Mouse (Mus musculus) limb, embryonic 11.5 days (tissue): ENCODE measurements around the gene Olfr373. TPM values are rescaled to one million over a fixed set of nuclear protein-coding genes. Genes with fewer than 3 reads are reported as not detected.

Source experiments
- ATAC-seq: fragments of 200-750 bp; cut with Nextera tagmentation; 2 replicates; pipeline ENCODE4 v1.8.0; 2017; ENCODE audit warnings: low read depth; ENCODE audit not compliant: insufficient number of reproducible peaks, low FRiP score, low TSS enrichment
- DNase-seq: peaks from one replicate; pipeline ENCODE4 v3.0.0-alpha.2; 2015; ENCODE audit warnings: low spot score
- H3K27ac ChIP-seq: fragments of 300-500 bp; sonication (generic); replicated peaks from 2 replicates; pipeline ENCODE4 v1.5.1; 2014; ENCODE audit warnings: low read depth, mild to moderate bottlenecking, low read length
- H3K27me3 ChIP-seq: fragments of 300-500 bp; sonication (generic); 2 replicates; pipeline ENCODE4 v1.6.1; 2014; ENCODE audit warnings: mild to moderate bottlenecking, low read length, mixed read lengths; ENCODE audit not compliant: control insufficient read depth, insufficient read depth
- H3K36me3 ChIP-seq: fragments of 300-500 bp; sonication (generic); 2 replicates; pipeline ENCODE4 v1.6.1; 2014; ENCODE audit warnings: mild to moderate bottlenecking, low read length, moderate library complexity, mixed read lengths; ENCODE audit not compliant: control insufficient read depth, insufficient read depth
- H3K4me1 ChIP-seq: fragments of 300-500 bp; sonication (generic); 2 replicates; pipeline ENCODE4 v1.6.1; 2014; ENCODE audit warnings: low read length, mixed read lengths; ENCODE audit not compliant: control insufficient read depth, insufficient read depth
- H3K4me2 ChIP-seq: fragments of 300-500 bp; sonication (generic); 2 replicates; pipeline ENCODE4 v1.6.1; 2014; ENCODE audit warnings: low read depth, mild to moderate bottlenecking, moderate library complexity; ENCODE audit not compliant: severe bottlenecking
- H3K4me3 ChIP-seq: fragments of 300-500 bp; sonication (generic); 2 replicates; pipeline ENCODE4 v1.5.1; 2014; ENCODE audit warnings: low read depth, low read length
- H3K9ac ChIP-seq: fragments of 300-500 bp; sonication (generic); 2 replicates; pipeline ENCODE4 v1.6.1; 2014; ENCODE audit warnings: mild to moderate bottlenecking, low read length
- H3K9me3 ChIP-seq: fragments of 300-500 bp; sonication (generic); 2 replicates; pipeline ENCODE4 v1.6.1; 2016; ENCODE audit warnings: low read length; ENCODE audit not compliant: control insufficient read depth
- WGBS: fragments of 180-500 bp; shearing (Covaris S2); extraction: QIAGEN DNeasy Blood & Tissue Kit; methylation state at CpG from one replicate; pipeline ENCODE4 v1.1.7; 2014; 5-methylcytosine and 5-hydroxymethylcytosine counted together
- polyA plus RNA-seq: library from polyadenylated mRNA; unstranded; fragments of >200 nt; fragmentation: Nextera tagmentation; extraction: Ambion mirVana; gene quantifications from 2 replicates; pipeline ENCODE4 v1.2.1, GENCODE M21; 2014

The Olfr373 gene
- polyA plus RNA-seq, 1 experiment from 2014 or later, result not detected

GRCm38 (mm10) chr8:72121997-72122396 lies 39.0 kb downstream of the Olfr373 start:
- Histone ChIP-seq H3K4me1 (0 out of 2 replicates have a peak, but pooled peaks cover 3% of the 10 kb centered on the region), H3K27me3 (no peaks in the 10 kb centered on the region), H3K4me3 (no peak overlapping the region), H3K27ac (no peak overlapping the region), H3K9ac (no peak overlapping the region), H3K9me3 (no peaks in the 10 kb centered on the region), H3K36me3 (no peaks in the 10 kb centered on the region), H3K4me2 (no peak overlapping the region)
- ATAC-seq (peak; percentile 68), DNase-seq (peak; percentile 35)
- 15% methylated on average over 1 of the region's 1 CpGs for WGBS

- Histone ChIP-seq H3K9ac (no peak overlapping the region), H3K4me1 (peaks cover 3% of the 10 kb centered on the region; the same call in 1 of the 2 replicates), H3K4me2 (no peak overlapping the region), H3K27me3 (no peaks in the 10 kb centered on the region), H3K36me3 (no peaks in the 10 kb centered on the region), H3K4me3 (no peak overlapping the region), H3K27ac (no peak overlapping the region), H3K9me3 (no peaks in the 10 kb centered on the region)
- DNase-seq (no peak), ATAC-seq (no peak)
- 88% methylated on average over 1 of the region's 1 CpGs for WGBS
Observed at GRCm38 (mm10) chr8:72127834-72128233, 44.9 kb downstream of the Olfr373 start.

GRCm38 (mm10) chr8:72131251-72131650 lies 48.3 kb downstream of the Olfr373 start:
- no peak for DNase-seq
- Histone ChIP-seq H3K27me3 (no peaks in the 10 kb centered on the region), H3K4me2 (no peak overlapping the region), H3K9ac (no peak overlapping the region), H3K9me3 (no peaks in the 10 kb centered on the region), H3K4me3 (no peak overlapping the region), H3K4me1 (peaks cover 3% of the 10 kb centered on the region; the same call in 1 of the 2 replicates), H3K36me3 (no peaks in the 10 kb centered on the region), H3K27ac (no peak overlapping the region)
- no peak for ATAC-seq
- 65% methylated on average over 2 of the region's 2 CpGs for WGBS

- Histone ChIP-seq H3K9me3 (no peaks in the 10 kb centered on the region), H3K36me3 (no peaks in the 10 kb centered on the region), H3K27ac (no peak overlapping the region), H3K9ac (no peak overlapping the region), H3K4me3 (no peak overlapping the region), H3K27me3 (no peaks in the 10 kb centered on the region), H3K4me2 (no peak overlapping the region), H3K4me1 (peaks cover 3% of the 10 kb centered on the region; the same call in 1 of the 2 replicates)
- ATAC-seq (no peak), DNase-seq (no peak)
- WGBS, result 68% methylated on average over 2 of the region's 2 CpGs
Observed at GRCm38 (mm10) chr8:72131901-72132300, 48.9 kb downstream of the Olfr373 start.

- H3K9ac ChIP-seq, result no peak overlapping the region
- ATAC-seq (no peak), DNase-seq (no peak)
- no peak overlapping the region for H3K4me3 ChIP-seq
- H3K27me3 ChIP-seq, result no peaks in the 10 kb centered on the region
- H3K4me2 ChIP-seq, result no peak overlapping the region
- WGBS, result 86% methylated on average over 1 of the region's 1 CpGs
- no peak overlapping the region for H3K27ac ChIP-seq
- H3K9me3 ChIP-seq, result no peaks in the 10 kb centered on the region
- H3K36me3 ChIP-seq, result no peaks in the 10 kb centered on the region
- H3K4me1 ChIP-seq, result peaks cover 3% of the 10 kb centered on the region; the same call in 1 of the 2 replicates
Observed at GRCm38 (mm10) chr8:72132417-72132816, 49.4 kb downstream of the Olfr373 start.

- DNase-seq (no peak), ATAC-seq (no peak)
- no peaks in the 10 kb centered on the region; the same call in 1 of the 2 replicates for H3K36me3 ChIP-seq
- no peak overlapping the region for H3K4me2 ChIP-seq
- H3K4me3 ChIP-seq, result no peak overlapping the region
- H3K9ac ChIP-seq, result no peak overlapping the region
- peaks cover 3% of the 10 kb centered on the region; the same call in 1 of the 2 replicates for H3K4me1 ChIP-seq
- H3K27ac ChIP-seq, result no peak overlapping the region
- H3K27me3 ChIP-seq, result no peaks in the 10 kb centered on the region
- 75% methylated on average over 1 of the region's 1 CpGs for WGBS
- no peaks in the 10 kb centered on the region for H3K9me3 ChIP-seq
Observed at GRCm38 (mm10) chr8:72132891-72133290, 49.9 kb downstream of the Olfr373 start.

GRCm38 (mm10) chr8:72133507-72133906 lies 50.5 kb downstream of the Olfr373 start:
- 52% methylated on average over 1 of the region's 1 CpGs for WGBS
- no peak overlapping the region for H3K4me2 ChIP-seq
- no peak overlapping the region for H3K9ac ChIP-seq
- peaks cover 4% of the 10 kb centered on the region for H3K36me3 ChIP-seq
- no peak for ATAC-seq
- H3K27ac ChIP-seq, result no peak overlapping the region
- no peak overlapping the region for H3K4me3 ChIP-seq
- no peaks in the 10 kb centered on the region for H3K9me3 ChIP-seq
- DNase-seq, result no peak
- peaks cover 3% of the 10 kb centered on the region; the same call in 1 of the 2 replicates for H3K4me1 ChIP-seq
- H3K27me3 ChIP-seq, result no peaks in the 10 kb centered on the region

GRCm38 (mm10) chr8:72134756-72135445 lies 51.9 kb downstream of the Olfr373 start, which contains the start of gene Tpm4:
Gene Tpm4, plus strand, starts transcription at chr8:72134975.
- Histone ChIP-seq H3K36me3 (peaks cover 13% of the 10 kb centered on the region), H3K27me3 (no peaks in the 10 kb centered on the region), H3K4me1 (peaks cover 3% of the 10 kb centered on the region; the same call in 1 of the 2 replicates), H3K4me3 (peak within 1 kb of the TSS; percentile 77), H3K9ac (peak within 1 kb of the TSS; percentile 98), H3K27ac (peak within 1 kb of the TSS; percentile 98), H3K4me2 (peak within 1 kb of the TSS; percentile 78), H3K9me3 (no peaks in the 10 kb centered on the region)
- DNase-seq, result no peak
- WGBS, result under 1% methylated on average over 40 of the region's 49 CpGs
- peak; percentile 85 for ATAC-seq
